Mouse (Mus musculus): ENCODE data around the gene Psd4. TPM values are rescaled to one million over a fixed set of nuclear protein-coding genes. Genes with fewer than 3 reads are reported as not detected.

Psd4 gene
- total and polyA plus RNA-seq, 2 experiments from 2014 or later, result 0.36 to 2.1 TPM

DNA sequence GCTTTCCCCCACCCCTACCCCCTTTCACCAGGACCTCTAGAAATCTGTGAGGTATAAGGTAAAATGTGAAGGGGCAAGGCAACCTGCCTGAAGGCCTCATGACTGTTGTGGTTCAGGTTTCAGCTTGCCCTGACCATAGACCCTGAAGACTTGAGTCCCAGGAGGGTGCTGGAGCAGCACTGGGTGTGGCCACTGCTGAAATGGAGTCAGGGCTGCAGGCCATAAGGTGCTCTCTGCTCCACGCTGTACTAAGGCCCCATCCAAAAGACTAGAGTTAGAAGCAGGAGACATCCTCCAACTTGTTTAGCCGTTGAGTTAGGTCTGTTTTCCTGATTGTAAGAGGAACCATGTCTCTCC, 19.6 kb downstream of the Psd4 start:
- Histone ChIP-seq H3K36me3 (ENCODE audit: insufficient read depth, low read length) (no peaks in the 10 kb centered on the region), H3K9me3 (ENCODE audit: low read length) (no peaks in the 10 kb centered on the region), H3K27me3 (ENCODE audit: insufficient read depth, low read length) (no peaks in the 10 kb centered on the region), H3K4me3 (ENCODE audit: low read depth, low read length) (no peak overlapping the region), H3K27ac (ENCODE audit: low read depth, low read length) (no peak overlapping the region), H3K4me1 (ENCODE audit: insufficient read depth, low read length) (no peaks in the 10 kb centered on the region), H3K4me2 (ENCODE audit: low read depth, low read length, poor library complexity, severe bottlenecking) (no peak overlapping the region), H3K9ac (replicated peaks; ENCODE audit: low read length, poor library complexity, severe bottlenecking) (no peak overlapping the region)
- 92% methylated on average over 2 of the region's 2 CpGs for WGBS
- TF ChIP-seq CTCF (IDR thresholded peaks at IDR 0.05), result no peak
- no peak for DNase-seq (ENCODE audit: low spot score)
- ATAC-seq (ENCODE audit: low FRiP score), result no peak

- 91% methylated on average over 4 of the region's 4 CpGs for WGBS
- Histone ChIP-seq H3K4me3 (ENCODE audit: low read depth, low read length) (no peak overlapping the region), H3K27ac (ENCODE audit: low read depth, low read length) (no peak overlapping the region), H3K9me3 (ENCODE audit: low read length) (no peaks in the 10 kb centered on the region), H3K9ac (replicated peaks; ENCODE audit: low read length, poor library complexity, severe bottlenecking) (no peak overlapping the region), H3K4me1 (ENCODE audit: insufficient read depth, low read length) (no peaks in the 10 kb centered on the region), H3K36me3 (ENCODE audit: insufficient read depth, low read length) (no peaks in the 10 kb centered on the region), H3K27me3 (ENCODE audit: insufficient read depth, low read length) (no peaks in the 10 kb centered on the region), H3K4me2 (ENCODE audit: low read depth, low read length, poor library complexity, severe bottlenecking) (no peak overlapping the region)
- ATAC-seq (ENCODE audit: low FRiP score) (no peak), DNase-seq (ENCODE audit: low spot score) (no peak)
- TF ChIP-seq CTCF (IDR thresholded peaks at IDR 0.05), result no peak
These were observed 20.2 kb downstream of the Psd4 start for GRCm38 (mm10) chr2:24387361-24388283.

DNA sequence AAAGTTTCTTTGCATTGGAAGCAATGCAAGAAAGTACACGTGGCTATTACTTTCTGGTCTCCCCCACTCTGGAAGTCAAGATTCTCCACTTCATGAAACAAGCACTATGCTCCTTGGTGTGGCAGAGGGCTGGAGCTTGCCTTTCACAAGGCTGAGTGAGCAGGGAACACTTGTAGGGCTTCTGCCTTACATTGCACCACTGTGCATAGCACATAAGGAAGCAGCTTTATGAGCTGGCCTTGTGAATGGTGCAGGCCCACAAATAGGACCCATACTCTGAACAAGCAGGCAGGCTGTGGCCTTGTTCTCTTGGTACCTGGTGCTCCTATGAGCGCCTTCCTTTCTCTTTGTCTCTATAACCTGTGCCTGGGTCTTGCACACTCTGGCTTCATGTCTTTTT, 25.9 kb downstream of the Psd4 start:
- Histone ChIP-seq H3K9me3 (ENCODE audit: low read length) (no peaks in the 10 kb centered on the region), H3K36me3 (ENCODE audit: insufficient read depth, low read length) (no peaks in the 10 kb centered on the region), H3K4me2 (ENCODE audit: low read depth, low read length, poor library complexity, severe bottlenecking) (no peak overlapping the region), H3K4me3 (ENCODE audit: low read depth, low read length) (no peak overlapping the region), H3K9ac (replicated peaks; ENCODE audit: low read length, poor library complexity, severe bottlenecking) (no peak overlapping the region), H3K27ac (ENCODE audit: low read depth, low read length) (no peak overlapping the region), H3K27me3 (ENCODE audit: insufficient read depth, low read length) (no peaks in the 10 kb centered on the region), H3K4me1 (ENCODE audit: insufficient read depth, low read length) (no peaks in the 10 kb centered on the region)
- WGBS, result 81% methylated on average over 2 of the region's 2 CpGs
- DNase-seq (ENCODE audit: low spot score), result no peak
- ATAC-seq (ENCODE audit: low FRiP score), result no peak
- TF ChIP-seq CTCF (IDR thresholded peaks at IDR 0.05), result no peak

GRCm38 (mm10) chr2:24397115-24397514, 29.7 kb downstream of the Psd4 start:
- TF ChIP-seq CTCF (IDR thresholded peaks at IDR 0.05), result no peak; the same call in 1 of the 2 replicates
- ATAC-seq (ENCODE audit: low FRiP score), result no peak
- H3K9ac ChIP-seq (replicated peaks; ENCODE audit: low read length, poor library complexity, severe bottlenecking), result no peak overlapping the region
- no peak overlapping the region for H3K4me2 ChIP-seq (ENCODE audit: low read depth, low read length, poor library complexity, severe bottlenecking)
- no peaks in the 10 kb centered on the region for H3K4me1 ChIP-seq (ENCODE audit: insufficient read depth, low read length)
- H3K9me3 ChIP-seq (ENCODE audit: low read length), result no peaks in the 10 kb centered on the region
- H3K4me3 ChIP-seq (ENCODE audit: low read depth, low read length), result no peak overlapping the region
- no peak for DNase-seq (ENCODE audit: low spot score)
- no peaks in the 10 kb centered on the region for H3K27me3 ChIP-seq (ENCODE audit: insufficient read depth, low read length)
- H3K27ac ChIP-seq (ENCODE audit: low read depth, low read length), result no peak overlapping the region
- 27% methylated on average over 2 of the region's 2 CpGs for WGBS
- H3K36me3 ChIP-seq (ENCODE audit: insufficient read depth, low read length), result no peaks in the 10 kb centered on the region

- no peak for ATAC-seq (ENCODE audit: low FRiP score)
- WGBS, result 78% methylated on average over 3 of the region's 3 CpGs
- H3K36me3 ChIP-seq (ENCODE audit: insufficient read depth, low read length), result no peaks in the 10 kb centered on the region
- no peak for TF ChIP-seq CTCF (IDR thresholded peaks at IDR 0.05)
- DNase-seq (ENCODE audit: low spot score), result no peak
- no peak overlapping the region for H3K4me3 ChIP-seq (ENCODE audit: low read depth, low read length)
- H3K9ac ChIP-seq (replicated peaks; ENCODE audit: low read length, poor library complexity, severe bottlenecking), result no peak overlapping the region
- H3K27me3 ChIP-seq (ENCODE audit: insufficient read depth, low read length), result no peaks in the 10 kb centered on the region
- H3K4me1 ChIP-seq (ENCODE audit: insufficient read depth, low read length), result 0 out of 2 replicates have a peak, but pooled peaks cover 3% of the 10 kb centered on the region
- H3K4me2 ChIP-seq (ENCODE audit: low read depth, low read length, poor library complexity, severe bottlenecking), result no peak overlapping the region
- H3K27ac ChIP-seq (ENCODE audit: low read depth, low read length), result no peak overlapping the region
- no peaks in the 10 kb centered on the region for H3K9me3 ChIP-seq (ENCODE audit: low read length)
These were observed 33.3 kb downstream of the Psd4 start for GRCm38 (mm10) chr2:24400711-24401110.

DNA sequence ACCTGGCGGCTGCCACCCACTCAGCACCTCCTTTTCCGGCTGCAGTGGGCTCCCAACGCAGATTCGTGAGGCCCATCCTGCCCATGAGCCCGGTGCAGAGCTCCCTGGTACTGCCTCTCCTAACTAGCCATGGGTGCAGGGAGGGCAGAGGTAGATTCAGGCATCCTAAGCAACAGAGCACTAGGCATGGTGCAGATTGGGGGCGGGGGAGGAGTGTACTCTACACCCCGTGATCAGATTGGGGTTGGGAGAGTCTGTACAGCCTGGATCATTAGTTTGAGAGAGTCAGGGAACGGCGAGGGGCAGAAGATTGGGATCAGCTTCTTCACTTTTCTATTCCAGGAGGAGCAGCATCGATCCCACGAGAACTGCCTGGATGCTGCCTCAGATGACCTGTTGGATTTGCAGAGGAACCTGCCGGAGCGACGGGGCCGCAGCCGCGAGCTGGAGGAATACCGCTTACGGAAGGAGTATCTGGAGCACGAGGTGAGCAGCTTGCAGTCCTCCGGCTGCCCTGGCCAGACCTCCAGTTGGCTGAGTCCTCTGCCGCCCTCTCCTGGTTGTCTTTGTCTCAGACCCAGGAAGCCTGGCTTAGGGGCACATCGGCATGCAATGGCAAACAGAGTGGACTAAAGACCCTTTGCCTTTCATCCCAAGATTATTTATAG, 38.1 kb downstream of the Psd4 start:
- DNase-seq (ENCODE audit: low spot score), result peak; percentile 87
- Histone ChIP-seq H3K27me3 (ENCODE audit: insufficient read depth, low read length) (no peaks in the 10 kb centered on the region), H3K9me3 (ENCODE audit: low read length) (no peaks in the 10 kb centered on the region), H3K4me1 (ENCODE audit: insufficient read depth, low read length) (0 out of 2 replicates have a peak, but pooled peaks cover 3% of the 10 kb centered on the region), H3K4me3 (ENCODE audit: low read depth, low read length) (peak overlapping the region; percentile 19; the same call in 1 of the 2 replicates), H3K4me2 (ENCODE audit: low read depth, low read length, poor library complexity, severe bottlenecking) (peak overlapping the region; percentile 42), H3K9ac (replicated peaks; ENCODE audit: low read length, poor library complexity, severe bottlenecking) (0 out of 2 replicates have a peak overlapping the region, but pooled peaks have one; percentile 14), H3K36me3 (ENCODE audit: insufficient read depth, low read length) (no peaks in the 10 kb centered on the region), H3K27ac (ENCODE audit: low read depth, low read length) (no peak overlapping the region)
- 8% methylated on average over 23 of the region's 23 CpGs for WGBS
- ATAC-seq (ENCODE audit: low FRiP score), result peak; percentile 76
- TF ChIP-seq CTCF (IDR thresholded peaks at IDR 0.05), result peak; percentile 85
